Mouse (Mus musculus) G1E (cell line): ENCODE measurements around the gene Txnl4b.

Source experiments
- CTCF ChIP-seq: IDR thresholded peaks from 2 replicates; pipeline ENCODE4 v1.5.1; 2012; ENCODE audit warnings: low read depth, low read length, inconsistent platforms, mixed read lengths
- GATA1 ChIP-seq: IDR thresholded peaks from 2 replicates; pipeline ENCODE4 v1.6.1; 2012; ENCODE audit warnings: borderline replicate concordance, low read length, inconsistent platforms, mixed read lengths
- GATA2 ChIP-seq: IDR thresholded peaks from 2 replicates; pipeline ENCODE4 v1.6.1; 2012; ENCODE audit warnings: low read depth, low read length, inconsistent platforms, borderline replicate concordance
- POLR2AphosphoS5 ChIP-seq: IDR thresholded peaks from 2 replicates; pipeline ENCODE4 v1.6.1; 2012; ENCODE audit warnings: low read depth, low read length, inconsistent platforms; ENCODE audit not compliant: insufficient replicate concordance
- TAL1 ChIP-seq: conservative IDR thresholded peaks from 2 replicates; pipeline ENCODE4 v1.6.1; 2012; ENCODE audit warnings: low read depth, low read length, inconsistent platforms, mixed read lengths

GRCm38 (mm10) chr8:109551663-109552062 lies 14.0 kb upstream of the Txnl4b start:
- TF ChIP-seq CTCF: 0 out of 2 replicates have a peak, but pooled peaks have one; percentile 48
- TF ChIP-seq TAL1: no peak
- TF ChIP-seq GATA1: no peak
- TF ChIP-seq POLR2AphosphoS5: no peak
- no peak for TF ChIP-seq GATA2
